Mouse (Mus musculus) ES-E14 (cell line): Measurements from ENCODE around the gene Sox21.

Experiments
- HCFC1 ChIP-seq: IDR thresholded peaks from 2 replicates; pipeline ENCODE4 v1.6.1; 2012; ENCODE audit warnings: low read length, inconsistent platforms, borderline replicate concordance; ENCODE audit not compliant: insufficient read depth
- ZC3H11A ChIP-seq: IDR thresholded peaks from 2 replicates; pipeline ENCODE4 v1.6.1; 2012; ENCODE audit warnings: low read depth, mild to moderate bottlenecking, inconsistent platforms, low read length, borderline replicate concordance

- TF ChIP-seq ZC3H11A (no peak), HCFC1 (no peak)
These were observed 39.8 kb downstream of the Sox21 start for GRCm38 (mm10) chr14:118197063-118197462.
